Mouse (Mus musculus) monocyte, adult 59 days (primary cell): ENCODE results near the gene Tspoap1. TPM values are rescaled to one million over a fixed set of nuclear protein-coding genes. Genes with fewer than 3 reads are reported as not detected.

Source experiments
- total RNA-seq, 2 experiments: library from RNA; stranded (reverse); gene quantifications; one replicate each; pipeline ENCODE4 v1.2.4; 2023

The Tspoap1 gene
- 1 to 10 TPM; 4.2 to 4.3 TPM for total RNA-seq

GRCm38 (mm10) chr11:87760301-87761081 is at the start of gene Tspoap1:
TSS of gene Tspoap1 (plus strand) at chr11:87760541.

GRCm38 (mm10) chr11:87737175-87737740 is 23.1 kb upstream of the Tspoap1 start, which contains the start of gene Supt4a:
TSS of gene Supt4a (plus strand) at chr11:87737552.

GRCm38 (mm10) chr11:87793460-87793859 is 33.1 kb downstream of the Tspoap1 start, which contains the start of gene Mpo:
TSS of gene Mpo (plus strand) at chr11:87793581.

GRCm38 (mm10) chr11:87828239-87828900 is 68.0 kb downstream of the Tspoap1 start, which contains the start of gene Lpo:
TSS of gene Lpo (minus strand) at chr11:87828289.

Other genes starting within 250 kb of the Tspoap1 start
- not detected for gene Gm11492, start 193.9 kb upstream of the Tspoap1 start, total RNA-seq
- gene Sept4, start 191.6 kb upstream of the Tspoap1 start, total RNA-seq: under 1 TPM in 1 of 2 experiments, not detected in 1; 0.39 TPM
- gene Mtmr4, start 168.4 kb upstream of the Tspoap1 start, total RNA-seq: 10 to 100 TPM; 34.2 to 35.0 TPM
- under 1 TPM; 0.15 to 0.18 TPM for gene Hsf5, start 143.4 kb upstream of the Tspoap1 start, total RNA-seq
- 1 to 10 TPM in 1 of 2 experiments, under 1 TPM in 1; 0.58 to 1.8 TPM for gene Rnf43, start 97.8 kb upstream of the Tspoap1 start, total RNA-seq
- 100 to 1,000 TPM; 114 to 119 TPM for gene Supt4a, start 23.0 kb upstream of the Tspoap1 start, total RNA-seq
- gene Mpo, start 33.0 kb downstream of the Tspoap1 start, total RNA-seq: 1 to 10 TPM; 2.1 to 2.8 TPM
- gene Lpo, start 67.7 kb downstream of the Tspoap1 start, total RNA-seq: not detected
- 1 to 10 TPM; 8.3 to 9.5 TPM for gene Mks1, start 92.7 kb downstream of the Tspoap1 start, total RNA-seq
- gene Epx, start 115.0 kb downstream of the Tspoap1 start, total RNA-seq: not detected
- not detected for gene Olfr462, start 131.7 kb downstream of the Tspoap1 start, total RNA-seq
- gene Olfr463, start 136.8 kb downstream of the Tspoap1 start, total RNA-seq: not detected
- gene Olfr464, start 160.4 kb downstream of the Tspoap1 start, total RNA-seq: not detected
- gene Dynll2, start 227.0 kb downstream of the Tspoap1 start, total RNA-seq: 10 to 100 TPM; 18.8 to 20.7 TPM